Mouse (Mus musculus): ENCODE results near the gene Maml1. TPM values are rescaled to one million over a fixed set of nuclear protein-coding genes. Genes with fewer than 3 reads are reported as not detected.

Gene Maml1
- polyA plus RNA-seq (2014; fragmentation: Nextera tagmentation; extraction: Ambion mirVana): 8.5 and 9.1 TPM in 2 replicates

DNA sequence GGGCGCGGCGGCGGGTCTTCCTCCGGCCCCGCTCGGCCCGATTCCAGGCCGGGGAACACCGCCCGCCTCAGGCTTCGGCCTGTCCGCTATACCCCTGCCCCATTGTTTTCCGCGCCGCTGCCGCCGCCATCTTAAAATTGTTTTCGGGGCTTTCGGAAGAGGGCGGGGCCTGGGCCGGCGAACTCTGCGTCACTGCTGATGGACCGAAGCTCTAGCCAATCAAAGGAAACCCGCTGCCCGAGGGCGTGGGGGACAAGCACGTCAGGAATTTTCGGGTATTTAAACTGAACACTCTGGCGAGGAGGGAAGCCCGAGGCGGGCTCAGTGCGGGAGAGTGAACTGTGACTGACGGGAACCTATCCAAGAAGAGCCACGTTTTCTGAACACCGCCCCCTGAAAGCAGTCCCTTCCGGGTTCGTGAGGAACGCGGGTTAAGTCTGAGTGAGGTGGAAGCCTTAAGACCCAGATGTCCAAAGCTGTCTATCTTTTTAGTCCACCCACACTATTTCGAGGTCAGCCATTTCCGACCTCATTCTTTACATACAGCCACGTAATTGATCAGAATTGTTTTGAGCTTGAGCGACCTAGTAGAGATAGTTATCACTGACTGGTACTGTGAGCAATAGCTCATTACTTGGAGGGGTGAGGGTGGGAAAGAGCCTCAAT is at the start of gene Maml1:
Gene Maml1, minus strand, starts transcription at position 122 of the 666 bp plus-strand sequence.
- under 1% methylated on average over 45 of the region's 45 CpGs for WGBS
- Histone ChIP-seq H3K27me3 (replicated peaks; ENCODE audit: control insufficient read depth, insufficient read depth, low read length) (no peaks in the 10 kb centered on the region), H3K27ac (ENCODE audit: low read depth) (peak within 1 kb of the TSS; percentile 99), H3K9me3 (ENCODE audit: control insufficient read depth, low read length) (no peaks in the 10 kb centered on the region), H3K4me2 (ENCODE audit: low read length) (peak within 1 kb of the TSS; percentile 66), H3K9ac (ENCODE audit: low read length) (peak within 1 kb of the TSS; percentile 99), H3K4me1 (replicated peaks; ENCODE audit: control insufficient read depth, insufficient read depth, low read length) (peaks cover 5% of the 10 kb centered on the region), H3K36me3 (ENCODE audit: control insufficient read depth, insufficient read depth, low read length) (peaks cover 36% of the 10 kb centered on the region), H3K4me3 (ENCODE audit: low read depth, low read length) (peak within 1 kb of the TSS; percentile 97)
- ATAC-seq (replicated peaks; ENCODE audit: low FRiP score, low TSS enrichment, low read depth): peak; percentile 97
- peak; percentile 97 for DNase-seq (ENCODE audit: low spot score)

DNA sequence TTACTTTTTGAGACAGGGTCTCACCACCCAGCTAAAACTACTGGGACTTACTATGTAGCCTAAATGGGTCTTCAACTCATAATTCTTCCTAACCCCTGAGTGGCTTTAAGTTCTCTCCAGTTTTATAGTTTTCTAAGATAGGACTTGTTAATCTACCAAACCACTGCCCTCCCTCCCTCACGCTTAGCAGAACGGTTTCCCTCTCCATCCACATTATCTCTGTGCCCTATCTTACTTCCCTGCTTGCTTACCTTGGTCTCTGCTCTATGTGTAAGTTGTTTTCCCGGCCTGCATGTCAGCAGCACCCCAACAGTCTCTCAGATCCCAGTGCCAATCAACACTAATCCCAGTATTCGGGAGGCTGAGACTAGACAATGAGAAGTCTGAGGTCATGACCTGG is 44.8 kb upstream of the Maml1 start:
- no peaks in the 10 kb centered on the region for H3K4me1 ChIP-seq (replicated peaks; ENCODE audit: control insufficient read depth, insufficient read depth, low read length)
- H3K27me3 ChIP-seq (replicated peaks; ENCODE audit: control insufficient read depth, insufficient read depth, low read length): no peaks in the 10 kb centered on the region
- H3K4me3 ChIP-seq (ENCODE audit: low read depth, low read length): no peak overlapping the region
- ATAC-seq (replicated peaks; ENCODE audit: low FRiP score, low TSS enrichment, low read depth): no peak
- H3K36me3 ChIP-seq (ENCODE audit: control insufficient read depth, insufficient read depth, low read length): no peaks in the 10 kb centered on the region
- no peaks in the 10 kb centered on the region for H3K9me3 ChIP-seq (ENCODE audit: control insufficient read depth, low read length)
- no peak overlapping the region for H3K4me2 ChIP-seq (ENCODE audit: low read length)
- 64% methylated on average over 4 of the region's 4 CpGs for WGBS
- no peak overlapping the region for H3K9ac ChIP-seq (ENCODE audit: low read length)
- DNase-seq (ENCODE audit: low spot score): no peak
- H3K27ac ChIP-seq (ENCODE audit: low read depth): no peak overlapping the region

DNA sequence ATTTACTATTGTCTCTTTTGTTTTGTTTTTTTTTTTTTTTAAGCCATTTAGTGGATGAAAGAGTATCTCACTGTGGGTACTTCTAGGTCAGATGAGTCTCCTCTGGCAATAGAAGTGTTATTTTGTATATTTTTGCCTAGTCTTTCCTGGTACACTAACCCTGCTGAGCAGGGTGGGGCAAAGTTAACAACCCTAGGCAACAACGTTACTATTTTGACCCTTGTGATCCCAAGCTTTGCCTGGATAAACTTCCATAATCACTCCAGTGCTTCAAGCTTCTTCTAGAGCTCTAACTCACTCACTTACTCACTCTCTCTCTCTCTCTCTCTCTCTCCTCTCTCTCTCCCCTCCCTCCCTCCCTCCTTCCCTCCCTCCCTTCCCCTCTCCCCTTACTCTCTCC is 44.0 kb upstream of the Maml1 start:
- Histone ChIP-seq H3K9ac (ENCODE audit: low read length) (no peak overlapping the region), H3K36me3 (ENCODE audit: control insufficient read depth, insufficient read depth, low read length) (no peaks in the 10 kb centered on the region), H3K4me1 (replicated peaks; ENCODE audit: control insufficient read depth, insufficient read depth, low read length) (no peaks in the 10 kb centered on the region), H3K27ac (ENCODE audit: low read depth) (no peak overlapping the region), H3K9me3 (ENCODE audit: control insufficient read depth, low read length) (no peaks in the 10 kb centered on the region), H3K27me3 (replicated peaks; ENCODE audit: control insufficient read depth, insufficient read depth, low read length) (no peaks in the 10 kb centered on the region), H3K4me2 (ENCODE audit: low read length) (no peak overlapping the region), H3K4me3 (ENCODE audit: low read depth, low read length) (no peak overlapping the region)
- ATAC-seq (replicated peaks; ENCODE audit: low FRiP score, low TSS enrichment, low read depth) (no peak), DNase-seq (ENCODE audit: low spot score) (no peak)
- WGBS: 33% methylated on average over 1 of the region's 1 CpGs

GRCm38 (mm10) chr11:50333181-50333580 is 41.1 kb upstream of the Maml1 start:
- Histone ChIP-seq H3K27ac (ENCODE audit: low read depth) (no peak overlapping the region), H3K4me3 (ENCODE audit: low read depth, low read length) (no peak overlapping the region), H3K9ac (ENCODE audit: low read length) (no peak overlapping the region), H3K36me3 (ENCODE audit: control insufficient read depth, insufficient read depth, low read length) (no peaks in the 10 kb centered on the region), H3K9me3 (ENCODE audit: control insufficient read depth, low read length) (no peaks in the 10 kb centered on the region), H3K4me1 (replicated peaks; ENCODE audit: control insufficient read depth, insufficient read depth, low read length) (no peaks in the 10 kb centered on the region), H3K27me3 (replicated peaks; ENCODE audit: control insufficient read depth, insufficient read depth, low read length) (no peaks in the 10 kb centered on the region), H3K4me2 (ENCODE audit: low read length) (no peak overlapping the region)
- ATAC-seq (replicated peaks; ENCODE audit: low FRiP score, low TSS enrichment, low read depth) (no peak), DNase-seq (ENCODE audit: low spot score) (no peak)
- 88% methylated on average over 3 of the region's 3 CpGs for WGBS

DNA sequence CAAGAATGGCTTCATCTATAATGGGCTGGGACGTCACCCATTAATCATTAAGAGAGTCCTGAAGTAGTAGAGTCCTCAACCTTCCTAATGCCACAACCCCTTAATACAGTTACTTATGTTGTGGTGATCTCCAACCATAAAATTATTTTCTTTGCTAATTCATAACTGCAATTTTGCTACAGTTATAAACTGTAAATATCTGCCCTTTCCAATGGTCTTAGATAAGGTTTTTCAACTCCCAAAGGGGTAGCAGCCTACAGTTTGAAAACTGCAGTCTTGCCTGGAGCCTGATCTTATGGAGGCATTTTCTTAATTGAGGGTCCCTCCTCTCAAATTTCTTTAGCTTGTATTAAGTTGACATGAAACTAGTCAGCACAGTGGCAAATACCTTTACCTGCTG is 37.3 kb upstream of the Maml1 start:
- WGBS: 89% methylated on average over 1 of the region's 1 CpGs
- no peak overlapping the region for H3K4me2 ChIP-seq (ENCODE audit: low read length)
- H3K27me3 ChIP-seq (replicated peaks; ENCODE audit: control insufficient read depth, insufficient read depth, low read length): no peaks in the 10 kb centered on the region
- H3K9ac ChIP-seq (ENCODE audit: low read length): no peak overlapping the region
- no peaks in the 10 kb centered on the region for H3K9me3 ChIP-seq (ENCODE audit: control insufficient read depth, low read length)
- peaks cover 5% of the 10 kb centered on the region for H3K4me1 ChIP-seq (replicated peaks; ENCODE audit: control insufficient read depth, insufficient read depth, low read length)
- DNase-seq (ENCODE audit: low spot score): no peak
- no peak for ATAC-seq (replicated peaks; ENCODE audit: low FRiP score, low TSS enrichment, low read depth)
- H3K36me3 ChIP-seq (ENCODE audit: control insufficient read depth, insufficient read depth, low read length): no peaks in the 10 kb centered on the region
- H3K27ac ChIP-seq (ENCODE audit: low read depth): no peak overlapping the region
- no peak overlapping the region for H3K4me3 ChIP-seq (ENCODE audit: low read depth, low read length)

DNA sequence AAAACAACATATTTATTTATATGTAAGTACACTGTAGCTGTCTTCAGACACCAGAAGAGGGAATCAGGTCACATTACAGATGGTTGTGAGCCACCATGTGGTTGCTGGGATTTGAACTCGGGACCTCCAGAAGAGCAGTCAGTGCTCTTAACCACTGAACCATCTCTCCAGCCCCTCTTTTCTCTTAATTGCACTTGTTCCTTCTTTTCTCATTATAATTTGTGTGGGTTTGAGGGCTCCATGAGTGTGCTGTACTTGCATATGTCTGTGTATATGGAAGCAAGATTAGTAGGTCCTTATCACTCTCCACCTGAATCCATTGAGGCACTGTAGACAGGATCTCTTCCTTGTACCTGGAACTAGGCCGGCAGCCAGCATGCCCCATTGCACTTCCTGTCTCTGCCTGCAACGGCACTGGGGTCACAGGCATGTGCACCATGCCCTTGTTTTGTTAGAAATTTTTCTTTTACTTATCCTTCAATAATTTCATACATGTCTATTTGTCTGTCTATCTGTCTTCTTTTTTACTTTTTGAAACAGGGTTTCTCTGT is 36.0 kb upstream of the Maml1 start:
- Histone ChIP-seq H3K4me1 (replicated peaks; ENCODE audit: control insufficient read depth, insufficient read depth, low read length) (peaks cover 15% of the 10 kb centered on the region), H3K27ac (ENCODE audit: low read depth) (no peak overlapping the region), H3K27me3 (replicated peaks; ENCODE audit: control insufficient read depth, insufficient read depth, low read length) (no peaks in the 10 kb centered on the region), H3K36me3 (ENCODE audit: control insufficient read depth, insufficient read depth, low read length) (no peaks in the 10 kb centered on the region), H3K4me2 (ENCODE audit: low read length) (no peak overlapping the region), H3K9ac (ENCODE audit: low read length) (no peak overlapping the region), H3K4me3 (ENCODE audit: low read depth, low read length) (no peak overlapping the region), H3K9me3 (ENCODE audit: control insufficient read depth, low read length) (no peaks in the 10 kb centered on the region)
- ATAC-seq (replicated peaks; ENCODE audit: low FRiP score, low TSS enrichment, low read depth) (no peak), DNase-seq (ENCODE audit: low spot score) (peak; percentile 38)
- 85% methylated on average over 3 of the region's 3 CpGs for WGBS

DNA sequence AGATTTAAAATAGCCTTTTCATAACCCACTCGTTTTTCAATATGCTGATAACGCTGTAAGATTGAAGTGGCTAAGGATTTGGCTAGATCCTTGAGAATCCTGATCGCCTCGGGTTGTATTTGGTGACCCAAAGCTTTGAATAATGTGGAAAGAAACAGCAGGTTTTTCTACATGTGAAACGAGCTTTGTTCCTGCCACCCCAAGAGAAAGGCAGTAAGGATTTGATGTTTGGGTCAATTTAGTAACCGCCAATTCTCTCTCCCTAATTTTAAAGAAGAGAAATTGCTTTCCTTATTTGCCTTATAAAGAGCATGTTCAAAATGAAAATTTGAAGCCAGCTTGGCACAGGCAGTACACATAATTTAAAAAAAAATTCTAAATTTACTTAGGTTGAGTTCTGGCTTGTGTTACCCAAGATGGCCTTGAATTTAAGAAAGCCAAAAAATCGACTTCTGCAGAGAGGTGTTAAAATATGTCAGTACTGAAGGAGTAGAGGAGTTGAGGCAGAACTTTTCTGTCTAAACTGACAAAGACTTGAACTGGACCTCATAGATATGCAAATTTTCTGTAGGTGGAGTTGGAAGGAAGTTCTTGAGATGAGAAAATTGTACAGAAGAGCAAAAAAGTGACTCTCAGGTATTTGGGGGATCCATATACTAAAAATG is 34.3 kb upstream of the Maml1 start:
- H3K9me3 ChIP-seq (ENCODE audit: control insufficient read depth, low read length): no peaks in the 10 kb centered on the region
- peak overlapping the region; percentile 89 for H3K27ac ChIP-seq (ENCODE audit: low read depth)
- H3K9ac ChIP-seq (ENCODE audit: low read length): peak overlapping the region; percentile 79
- H3K4me3 ChIP-seq (ENCODE audit: low read depth, low read length): peak overlapping the region; percentile 98
- peak overlapping the region; percentile 54 for H3K4me2 ChIP-seq (ENCODE audit: low read length)
- WGBS: 5% methylated on average over 7 of the region's 7 CpGs
- DNase-seq (ENCODE audit: low spot score): no peak
- no peaks in the 10 kb centered on the region for H3K27me3 ChIP-seq (replicated peaks; ENCODE audit: control insufficient read depth, insufficient read depth, low read length)
- no peaks in the 10 kb centered on the region for H3K36me3 ChIP-seq (ENCODE audit: control insufficient read depth, insufficient read depth, low read length)
- peaks cover 20% of the 10 kb centered on the region for H3K4me1 ChIP-seq (replicated peaks; ENCODE audit: control insufficient read depth, insufficient read depth, low read length)
- no peak for ATAC-seq (replicated peaks; ENCODE audit: low FRiP score, low TSS enrichment, low read depth)

DNA sequence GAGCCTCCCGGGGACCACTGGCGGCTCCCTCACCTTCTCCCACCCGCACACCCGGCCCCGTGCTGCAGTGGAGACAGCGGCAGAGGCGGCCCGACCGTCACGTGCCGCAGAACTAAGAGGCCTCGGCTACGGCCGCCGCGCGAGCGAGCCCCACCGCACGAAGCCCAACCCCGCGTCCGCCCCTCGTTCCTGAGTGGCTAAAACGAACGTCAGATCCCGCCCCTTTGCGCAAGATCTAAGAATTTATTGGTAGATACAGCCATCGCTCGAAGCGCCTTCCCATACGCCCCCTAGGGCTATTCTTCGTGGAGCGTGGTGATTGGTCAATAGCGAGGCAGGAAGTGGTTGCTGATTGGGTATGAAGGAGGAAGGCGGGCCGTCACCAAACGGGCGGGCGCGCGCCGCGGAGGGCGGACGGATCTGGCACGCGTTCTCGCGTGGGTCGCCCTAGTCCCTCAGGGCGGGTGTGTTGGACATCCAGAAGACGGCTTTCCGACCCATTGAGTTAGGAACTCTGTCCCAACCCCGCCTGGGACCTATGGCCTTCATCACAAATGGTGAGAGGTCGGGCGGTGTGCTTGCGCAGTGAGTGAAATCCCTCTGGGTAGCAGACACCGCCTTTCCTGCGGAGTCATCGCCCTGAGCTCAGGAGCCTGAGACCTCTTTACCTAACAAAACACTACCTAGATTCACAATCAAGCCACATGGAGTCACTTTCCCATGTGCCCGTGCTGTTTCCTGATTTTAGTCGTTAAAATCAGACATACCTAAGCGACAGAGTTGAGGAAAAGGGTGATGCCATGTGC is 33.6 kb upstream of the Maml1 start, which contains the start of gene Canx:
Gene Canx, minus strand, starts transcription at position 178 of the 806 bp plus-strand sequence.
- WGBS: under 1% methylated on average over 64 of the region's 64 CpGs
- peak within 1 kb of the TSS; percentile 92 for H3K27ac ChIP-seq (ENCODE audit: low read depth)
- H3K36me3 ChIP-seq (ENCODE audit: control insufficient read depth, insufficient read depth, low read length): no peaks in the 10 kb centered on the region
- peak within 1 kb of the TSS; percentile 54 for H3K4me2 ChIP-seq (ENCODE audit: low read length)
- peak; percentile 98 for DNase-seq (ENCODE audit: low spot score)
- H3K9ac ChIP-seq (ENCODE audit: low read length): peak within 1 kb of the TSS; percentile 99
- no peaks in the 10 kb centered on the region for H3K9me3 ChIP-seq (ENCODE audit: control insufficient read depth, low read length)
- no peaks in the 10 kb centered on the region for H3K27me3 ChIP-seq (replicated peaks; ENCODE audit: control insufficient read depth, insufficient read depth, low read length)
- H3K4me1 ChIP-seq (replicated peaks; ENCODE audit: control insufficient read depth, insufficient read depth, low read length): peaks cover 20% of the 10 kb centered on the region
- H3K4me3 ChIP-seq (ENCODE audit: low read depth, low read length): peak within 1 kb of the TSS; percentile 98
- peak; percentile 98 for ATAC-seq (replicated peaks; ENCODE audit: low FRiP score, low TSS enrichment, low read depth)
